Mouse (Mus musculus): ENCODE results near the gene Xntrpc. TPM values are rescaled to one million over a fixed set of nuclear protein-coding genes. Genes with fewer than 3 reads are reported as not detected.

The Xntrpc gene
- polyA plus RNA-seq, 1 experiment = 1.9 TPM

DNA sequence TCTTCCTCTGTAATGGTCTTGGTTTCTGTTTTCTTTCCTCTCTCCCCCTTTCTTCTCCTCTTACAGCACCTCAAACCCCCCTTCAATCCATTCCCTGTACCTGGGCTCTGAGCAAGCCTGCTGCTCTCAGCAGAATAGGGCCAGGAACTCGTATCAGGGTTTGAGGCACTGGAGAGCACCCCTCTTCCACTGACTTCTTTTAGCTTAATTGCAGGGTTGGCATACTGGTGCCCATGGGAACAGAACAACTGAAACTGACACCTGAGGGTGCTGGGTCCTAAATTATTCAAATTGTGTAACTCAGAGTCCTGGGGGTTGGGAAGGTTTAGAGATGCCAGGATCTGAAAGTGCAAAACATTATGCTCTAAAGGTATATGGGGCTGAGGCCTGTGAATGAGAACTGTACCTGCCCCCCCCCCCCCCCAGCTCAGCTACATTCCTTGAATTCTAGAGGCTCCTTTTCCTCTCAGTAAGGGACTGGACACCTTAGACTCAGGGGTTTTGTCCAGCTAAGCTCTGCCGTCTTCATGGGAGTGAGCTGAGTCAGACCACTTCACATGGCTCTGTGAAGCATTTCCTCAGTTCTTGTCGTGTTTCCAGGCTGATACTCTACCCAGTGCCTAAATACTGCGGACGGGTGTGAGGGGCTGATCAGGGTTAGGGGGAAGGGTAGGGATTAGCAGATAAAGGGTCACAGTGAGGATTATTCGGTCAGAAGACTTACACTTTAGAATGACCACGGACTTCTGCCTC is 51.2 kb downstream of the Xntrpc start, which contains the start of gene Chrna10:
TSS of gene Chrna10 (minus strand) at position 250 of the 753 bp plus-strand sequence.
- H3K4me3 ChIP-seq (ENCODE audit: insufficient read depth, low read length) = no peak within 1 kb of the TSS
- H3K4me1 ChIP-seq (ENCODE audit: control insufficient read depth, insufficient read depth, low read length) = no peaks in the 10 kb centered on the region
- TF ChIP-seq CTCF (IDR thresholded peaks at IDR 0.05; ENCODE audit: extremely low read depth, insufficient read depth, low read length) = no peak
- TF ChIP-seq POLR2A (IDR thresholded peaks at IDR 0.05; ENCODE audit: extremely low read depth, insufficient read depth, low read length) = no peak
- H3K27ac ChIP-seq (ENCODE audit: insufficient read depth, low read length) = no peak within 1 kb of the TSS

GRCm38 (mm10) chr7:102117382-102117781 is 51.9 kb downstream of the Xntrpc start:
- no peak for TF ChIP-seq CTCF (IDR thresholded peaks at IDR 0.05; ENCODE audit: extremely low read depth, insufficient read depth, low read length)
- TF ChIP-seq POLR2A (IDR thresholded peaks at IDR 0.05; ENCODE audit: extremely low read depth, insufficient read depth, low read length) = no peak
- no peaks in the 10 kb centered on the region for H3K4me1 ChIP-seq (ENCODE audit: control insufficient read depth, insufficient read depth, low read length)
- H3K27ac ChIP-seq (ENCODE audit: insufficient read depth, low read length) = no peak overlapping the region
- no peak overlapping the region for H3K4me3 ChIP-seq (ENCODE audit: insufficient read depth, low read length)

- TF ChIP-seq CTCF (IDR thresholded peaks at IDR 0.05; ENCODE audit: extremely low read depth, insufficient read depth, low read length) (no peak), POLR2A (IDR thresholded peaks at IDR 0.05; ENCODE audit: extremely low read depth, insufficient read depth, low read length) (no peak)
- no peak overlapping the region for H3K4me3 ChIP-seq (ENCODE audit: insufficient read depth, low read length)
- no peak overlapping the region for H3K27ac ChIP-seq (ENCODE audit: insufficient read depth, low read length)
- no peaks in the 10 kb centered on the region for H3K4me1 ChIP-seq (ENCODE audit: control insufficient read depth, insufficient read depth, low read length)
These were observed 54.8 kb downstream of the Xntrpc start for GRCm38 (mm10) chr7:102120326-102120725.

DNA sequence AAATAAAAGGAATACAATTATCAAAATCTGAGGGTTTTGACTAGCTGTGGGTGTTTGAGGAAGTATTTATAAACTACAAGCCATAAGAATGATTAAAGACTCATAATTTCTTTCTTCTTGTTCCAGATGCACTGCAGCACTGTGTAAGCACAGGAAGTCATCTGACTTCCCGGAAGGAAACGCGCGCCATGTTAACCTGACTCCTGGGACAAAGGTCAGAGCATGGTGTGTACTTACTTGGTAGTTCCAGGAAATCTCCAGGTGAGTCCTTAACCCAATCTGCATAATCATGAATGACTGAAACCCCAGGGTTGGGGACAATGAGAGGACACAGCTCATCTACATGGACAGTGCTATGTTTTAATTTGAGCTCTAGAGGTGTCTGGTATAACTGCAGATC is 66.9 kb downstream of the Xntrpc start:
- no peak overlapping the region for H3K4me3 ChIP-seq (ENCODE audit: insufficient read depth, low read length)
- H3K27ac ChIP-seq (ENCODE audit: insufficient read depth, low read length) = no peak overlapping the region
- TF ChIP-seq CTCF (IDR thresholded peaks at IDR 0.05; ENCODE audit: extremely low read depth, insufficient read depth, low read length) = no peak
- TF ChIP-seq POLR2A (IDR thresholded peaks at IDR 0.05; ENCODE audit: extremely low read depth, insufficient read depth, low read length) = no peak
- no peaks in the 10 kb centered on the region for H3K4me1 ChIP-seq (ENCODE audit: control insufficient read depth, insufficient read depth, low read length)

DNA sequence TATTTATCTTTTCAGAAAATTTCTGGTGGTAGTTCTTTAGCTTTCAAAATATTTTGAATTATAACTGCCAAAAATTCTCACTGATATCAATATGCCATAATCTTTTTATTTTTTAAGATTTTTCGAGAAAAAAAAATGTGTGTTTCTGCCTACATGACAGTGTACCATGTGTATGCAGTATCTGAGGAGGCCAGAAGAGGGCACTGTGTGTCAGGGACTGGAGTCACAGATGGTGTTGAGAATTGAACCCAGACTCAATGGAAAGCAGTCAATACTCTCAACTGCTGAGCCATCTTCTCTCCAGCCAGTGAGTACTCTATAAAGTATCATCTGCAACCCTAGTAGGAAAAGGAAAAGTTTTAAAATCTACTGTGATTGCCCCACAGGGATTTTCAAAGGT is 72.0 kb downstream of the Xntrpc start:
- TF ChIP-seq CTCF (IDR thresholded peaks at IDR 0.05; ENCODE audit: extremely low read depth, insufficient read depth, low read length) (peak; percentile 35; the same call in 1 of the 2 replicates), POLR2A (IDR thresholded peaks at IDR 0.05; ENCODE audit: extremely low read depth, insufficient read depth, low read length) (no peak)
- H3K4me1 ChIP-seq (ENCODE audit: control insufficient read depth, insufficient read depth, low read length) = no peaks in the 10 kb centered on the region
- H3K27ac ChIP-seq (ENCODE audit: insufficient read depth, low read length) = no peak overlapping the region
- no peak overlapping the region for H3K4me3 ChIP-seq (ENCODE audit: insufficient read depth, low read length)

DNA sequence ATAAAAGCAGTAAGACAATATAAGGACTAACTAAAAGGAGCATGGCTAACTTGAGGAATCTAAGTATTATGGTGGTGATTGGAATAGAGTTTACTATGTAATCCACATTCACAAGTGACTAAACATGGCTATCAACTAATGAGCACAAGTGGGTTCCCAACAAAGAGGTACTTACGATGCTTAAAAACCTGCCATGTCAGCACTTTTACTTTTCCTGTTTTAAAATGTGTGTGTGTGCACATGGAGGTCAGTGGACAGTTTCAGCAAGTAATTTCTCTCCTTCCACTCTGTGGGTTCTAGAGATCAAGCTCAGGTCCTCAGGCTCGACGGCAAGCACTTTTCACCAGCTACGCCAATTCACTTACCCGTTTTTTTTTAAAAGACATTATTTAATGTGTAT is 72.4 kb downstream of the Xntrpc start:
- TF ChIP-seq CTCF (IDR thresholded peaks at IDR 0.05; ENCODE audit: extremely low read depth, insufficient read depth, low read length) (no peak), POLR2A (IDR thresholded peaks at IDR 0.05; ENCODE audit: extremely low read depth, insufficient read depth, low read length) (no peak)
- Histone ChIP-seq H3K4me1 (ENCODE audit: control insufficient read depth, insufficient read depth, low read length) (no peaks in the 10 kb centered on the region), H3K4me3 (ENCODE audit: insufficient read depth, low read length) (no peak overlapping the region), H3K27ac (ENCODE audit: insufficient read depth, low read length) (no peak overlapping the region)

Other genes starting within 250 kb of the Xntrpc start
- gene Phox2a, start 247.4 kb upstream of the Xntrpc start, polyA plus RNA-seq (2012; rRNA removed) = not detected in 2 replicates
- 36.5 and 40.7 TPM in 2 replicates for gene Inppl1, start 227.5 kb upstream of the Xntrpc start, polyA plus RNA-seq (2012; rRNA removed)
- 1.1 and 2.1 TPM in 2 replicates for gene Folr2, start 208.5 kb upstream of the Xntrpc start, polyA plus RNA-seq (2012; rRNA removed)
- 60.3 and 63.5 TPM in 2 replicates for gene Anapc15, start 202.0 kb upstream of the Xntrpc start, polyA plus RNA-seq (2012; rRNA removed)
- 0.81 and 1.5 TPM in 2 replicates for gene Folr1, start 194.9 kb upstream of the Xntrpc start, polyA plus RNA-seq (2012; rRNA removed)
- 199 and 213 TPM in 2 replicates for gene Lamtor1, start 159.8 kb upstream of the Xntrpc start, polyA plus RNA-seq (2012; rRNA removed)
- 0.15 and 0.19 TPM in 2 replicates for gene Tomt, start 159.4 kb upstream of the Xntrpc start, polyA plus RNA-seq (2012; rRNA removed)
- gene Lrrc51, start 131.8 kb upstream of the Xntrpc start, polyA plus RNA-seq (2012; rRNA removed) = 11.8 and 12.6 TPM in 2 replicates
- gene Numa1, start 131.6 kb upstream of the Xntrpc start, polyA plus RNA-seq (2012; rRNA removed) = 51.6 and 54.9 TPM in 2 replicates
- gene Il18bp, start 47.0 kb upstream of the Xntrpc start, polyA plus RNA-seq (2012; rRNA removed) = 11.8 and 12.7 TPM in 2 replicates
- 55.9 and 59.4 TPM in 2 replicates for gene Rnf121, start 244 bp upstream of the Xntrpc start, polyA plus RNA-seq (2012; rRNA removed)
- 38.4 and 43.8 TPM in 2 replicates for gene Xndc1, start 202 bp upstream of the Xntrpc start, polyA plus RNA-seq (2012; rRNA removed)
- 0.53 and 2.0 TPM in 2 replicates for gene Trpc2, start 17.4 kb downstream of the Xntrpc start, polyA plus RNA-seq (2012; rRNA removed)
- gene Art1, start 36.0 kb downstream of the Xntrpc start, polyA plus RNA-seq (2012; rRNA removed) = 0.23 TPM in 1 of 2 replicates, not detected in the other
- gene Art5, start 43.8 kb downstream of the Xntrpc start, polyA plus RNA-seq (2012; rRNA removed) = not detected in 2 replicates
- 0.04 TPM in 1 of 2 replicates, not detected in the other for gene Chrna10, start 51.1 kb downstream of the Xntrpc start, polyA plus RNA-seq (2012; rRNA removed)
- gene Nup98, start 144.5 kb downstream of the Xntrpc start, polyA plus RNA-seq (2012; rRNA removed) = 16.2 and 17.1 TPM in 2 replicates
- gene Pgap2, start 144.5 kb downstream of the Xntrpc start, polyA plus RNA-seq (2012; rRNA removed) = 29.1 and 29.9 TPM in 2 replicates
- gene Rhog, start 190.3 kb downstream of the Xntrpc start, polyA plus RNA-seq (2012; rRNA removed) = 50.9 and 55.1 TPM in 2 replicates
- 75.4 and 75.7 TPM in 2 replicates for gene Stim1, start 202.1 kb downstream of the Xntrpc start, polyA plus RNA-seq (2012; rRNA removed)